Comparison of ENCODE assay signal across 8 mouse cellular contexts in genomic region chr1:88287697-88287980, GRCm38 (mm10). TPM values are rescaled to one million over a fixed set of nuclear protein-coding genes. Genes with fewer than 3 reads are reported as not detected.
A peak's percentile ranks its signal among the peaks of the same experiment; 100 is the strongest.
DNase-seq lines count a peak whose midpoint lies in the region; ATAC-seq lines count a peak whose summit lies in the region.

No protein-coding gene starts in this region.

- H3K4me1 ChIP-seq in intestine, embryonic 15.5 days (replicated peaks): no peaks in the 10 kb centered on the region

- DNase-seq in cerebellum, postnatal 14 days: peak; percentile 79 to 85
- peak; percentile 84 for DNase-seq in ovary, postnatal 14 days (ENCODE audit: low spot score)
- DNase-seq in ovary, postnatal 10 days (ENCODE audit: low spot score): no peak
- peak; percentile 76 for DNase-seq in c-Kit-positive CD71-negative TER-119-negative erythroid progenitor cells, embryonic 14.5 days (ENCODE audit: low read depth)
- DNase-seq in lung, postnatal 36 days: peak; percentile 84
- DNase-seq in urinary bladder, postnatal 36 days (ENCODE audit: low spot score in 2 of 2): peak; percentile 74 to 80

- no peak overlapping the region for H3K4me3 ChIP-seq in intestine, embryonic 15.5 days (replicated peaks)

- H3K9me3 ChIP-seq in intestine, embryonic 15.5 days: 0 out of 2 replicates have a peak, but pooled peaks cover 10% of the 10 kb centered on the region

- no peak overlapping the region for H3K9ac ChIP-seq in intestine, embryonic 15.5 days

- H3K36me3 ChIP-seq in intestine, embryonic 15.5 days: no peaks in the 10 kb centered on the region

- H3K4me2 ChIP-seq in intestine, embryonic 15.5 days (replicated peaks): no peak overlapping the region

- 32% methylated on average over 5 of the region's 5 CpGs for WGBS in intestine, embryonic 15.5 days

- H3K27me3 ChIP-seq in intestine, embryonic 15.5 days (replicated peaks): no peaks in the 10 kb centered on the region

- ATAC-seq in cerebellum, adult (ENCODE audit: insufficient number of reproducible peaks, low FRiP score, low TSS enrichment): no peak
- ATAC-seq in intestine, embryonic 15.5 days: peak; percentile 40

- H3K27ac ChIP-seq in intestine, embryonic 15.5 days: no peak overlapping the region

RNA-seq across cellular contexts. Expression of gene Trpm8, which starts 10.2 kb away (rescaled TPM):
- not detected in 2 replicates for polyA plus RNA-seq in intestine, embryonic 15.5 days (2015; fragmentation: Nextera tagmentation; extraction: Ambion mirVana)

RNA-seq across cellular contexts. Expression of gene Hjurp, which starts 10.2 kb away (rescaled TPM):
- polyA plus RNA-seq in intestine, embryonic 15.5 days (2015; fragmentation: Nextera tagmentation; extraction: Ambion mirVana): 158 and 160 TPM in 2 replicates
